Mouse (Mus musculus) CH12.LX (cell line): Measurements from ENCODE around the gene Slc25a33.

ENCODE experiments used
- CTCF ChIP-seq, 2 experiments: IDR thresholded peaks in 1 of 2; conservative IDR thresholded peaks in 1 of 2; 2 replicates each; pipeline ENCODE4 v1.5.1; 2011 to 2012; ENCODE audit warnings: low read depth in 2 of 2, low read length in 2 of 2, improper control_type of control experiment in 1 of 2, inconsistent platforms in 1 of 2, mild to moderate bottlenecking in 1 of 2, moderate library complexity in 1 of 2
- HCFC1 ChIP-seq: IDR thresholded peaks from 2 replicates; pipeline ENCODE4 v1.6.1; 2012; ENCODE audit warnings: low read depth, mild to moderate bottlenecking, inconsistent platforms, low read length, improper control_type of control experiment
- JUN ChIP-seq: IDR thresholded peaks from 2 replicates; pipeline ENCODE4 v1.6.1; 2011; ENCODE audit warnings: low read depth, mild to moderate bottlenecking, low read length, improper control_type of control experiment, moderate library complexity; ENCODE audit not compliant: insufficient read depth
- MAFK ChIP-seq: IDR thresholded peaks from 2 replicates; pipeline ENCODE4 v1.6.1; 2011; ENCODE audit warnings: low read length, improper control_type of control experiment; ENCODE audit not compliant: insufficient replicate concordance
- MAX ChIP-seq: IDR thresholded peaks from 2 replicates; pipeline ENCODE4 v1.6.1; 2011; ENCODE audit warnings: low read length, improper control_type of control experiment
- MYC ChIP-seq: IDR thresholded peaks from 2 replicates; pipeline ENCODE4 v1.6.1; 2011; ENCODE audit warnings: low read depth, mild to moderate bottlenecking, improper control_type of control experiment, low read length
- NRF1 ChIP-seq: IDR thresholded peaks from 2 replicates; pipeline ENCODE4 v1.6.1; 2014; ENCODE audit warnings: low read depth, mild to moderate bottlenecking, inconsistent platforms, low read length, improper control_type of control experiment, moderate library complexity
- POLR2A ChIP-seq: IDR thresholded peaks from 2 replicates; pipeline ENCODE4 v1.6.1; 2011; ENCODE audit warnings: low read depth, mild to moderate bottlenecking, improper control_type of control experiment, low read length
- RAD21 ChIP-seq: IDR thresholded peaks from 2 replicates; pipeline ENCODE4 v1.6.1; 2011; ENCODE audit warnings: low read depth, mild to moderate bottlenecking, low read length, improper control_type of control experiment, moderate library complexity
- UBTF ChIP-seq: IDR thresholded peaks from 2 replicates; pipeline ENCODE4 v1.6.1; 2012; ENCODE audit warnings: low read depth, mild to moderate bottlenecking, inconsistent platforms, low read length, improper control_type of control experiment, moderate library complexity
- USF1 ChIP-seq: IDR thresholded peaks from 2 replicates; pipeline ENCODE4 v1.6.1; 2014; ENCODE audit warnings: low read depth, mild to moderate bottlenecking, inconsistent platforms, low read length, improper control_type of control experiment
- ZC3H11A ChIP-seq: IDR thresholded peaks from 2 replicates; pipeline ENCODE4 v1.6.1; 2012; ENCODE audit warnings: low read depth, mild to moderate bottlenecking, inconsistent platforms, low read length, improper control_type of control experiment

DNA sequence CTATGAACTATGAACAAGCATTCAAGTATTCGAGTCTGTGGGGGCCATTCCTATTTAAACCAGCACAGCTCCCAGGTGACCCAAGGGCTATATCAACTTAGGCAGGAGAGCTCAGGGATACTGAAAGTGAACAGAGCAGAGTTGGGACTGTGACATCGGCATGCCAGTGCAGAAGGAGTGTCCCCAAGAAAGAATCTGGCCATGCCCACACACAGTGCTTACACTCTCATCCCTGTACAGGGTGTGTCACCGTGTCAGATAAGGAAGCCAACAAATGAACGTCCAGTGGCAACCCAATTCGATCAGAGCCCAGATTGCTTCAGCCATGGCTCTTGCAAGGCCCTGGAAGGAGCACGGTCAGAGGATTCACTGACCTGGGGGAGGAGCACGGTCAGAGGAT lies 68.8 kb downstream of the Slc25a33 start:
- TF ChIP-seq ZC3H11A, result no peak
- TF ChIP-seq NRF1, result no peak
- TF ChIP-seq USF1, result no peak
- TF ChIP-seq CTCF (conservative IDR thresholded peaks at IDR 0.05 in 1 of 2, IDR thresholded peaks at IDR 0.05 in 1 of 2; ENCODE audit: low read depth in 2 of 2, low read length in 2 of 2), result no peak
- TF ChIP-seq MAFK, result no peak
- no peak for TF ChIP-seq MAX
- peak; percentile 33; the same call in 1 of the 2 replicates for TF ChIP-seq POLR2A
- no peak for TF ChIP-seq UBTF
- TF ChIP-seq RAD21, result no peak
- no peak for TF ChIP-seq MYC
- TF ChIP-seq HCFC1, result no peak
- no peak for TF ChIP-seq JUN
